Mouse (Mus musculus) heart, postnatal 0 days (tissue): ENCODE results near the gene Cldn18. TPM values are rescaled to one million over a fixed set of nuclear protein-coding genes. Genes with fewer than 3 reads are reported as not detected.

Experiments used
- ATAC-seq: fragments of 200-750 bp; cut with Nextera tagmentation; 2 replicates; pipeline ENCODE4 v1.8.0; 2017; ENCODE audit warnings: low read depth, moderate number of reproducible peaks, moderate library complexity; ENCODE audit not compliant: insufficient read depth
- DNase-seq: peaks from one replicate; pipeline ENCODE4 v3.0.0-alpha.2; 2016; ENCODE audit warnings: low spot score
- H3K27ac ChIP-seq: fragments of 300-500 bp; sonication (generic); 2 replicates; pipeline ENCODE4 v1.5.1; 2014; ENCODE audit warnings: low read depth, mild to moderate bottlenecking
- H3K27me3 ChIP-seq: fragments of 300-500 bp; sonication (generic); 2 replicates; pipeline ENCODE4 v1.6.1; 2014; ENCODE audit warnings: low read length, mixed read lengths; ENCODE audit not compliant: control insufficient read depth, insufficient read depth
- H3K36me3 ChIP-seq: fragments of 300-500 bp; sonication (generic); replicated peaks from 2 replicates; pipeline ENCODE4 v1.6.1; 2014; ENCODE audit warnings: low read length, mixed read lengths; ENCODE audit not compliant: control insufficient read depth, insufficient read depth
- H3K4me1 ChIP-seq: fragments of 300-500 bp; sonication (generic); 2 replicates; pipeline ENCODE4 v1.6.1; 2014; ENCODE audit warnings: antibody characterized with exemption; ENCODE audit not compliant: control insufficient read depth, insufficient read depth
- H3K4me2 ChIP-seq: fragments of 300-500 bp; sonication (generic); 2 replicates; pipeline ENCODE4 v1.6.1; 2014; ENCODE audit warnings: low read depth, mild to moderate bottlenecking, low read length, moderate library complexity
- H3K4me3 ChIP-seq: fragments of 300-500 bp; sonication (generic); 2 replicates; pipeline ENCODE4 v1.5.1; 2014; ENCODE audit warnings: low read depth, low read length
- H3K9ac ChIP-seq: fragments of 300-500 bp; sonication (generic); replicated peaks from 2 replicates; pipeline ENCODE4 v1.6.1; 2014; ENCODE audit warnings: low read depth, low read length, mixed read lengths
- H3K9me3 ChIP-seq: fragments of 300-500 bp; sonication (generic); replicated peaks from 2 replicates; pipeline ENCODE4 v1.6.1; 2016; ENCODE audit warnings: low read length; ENCODE audit not compliant: control insufficient read depth
- CTCF ChIP-seq: IDR thresholded peaks from 2 replicates; pipeline ENCODE4 v1.5.1; 2016; ENCODE audit warnings: antibody characterized with exemption, control low read depth, low read depth
- EP300 ChIP-seq: IDR thresholded peaks from 2 replicates; pipeline ENCODE4 v1.6.1; 2016; ENCODE audit warnings: antibody characterized with exemption, low read depth
- WGBS: fragments of 180-500 bp; shearing (Covaris S2); extraction: QIAGEN DNeasy Blood & Tissue Kit; methylation state at CpG from one replicate; pipeline ENCODE4 v1.1.7; 2014; 5-methylcytosine and 5-hydroxymethylcytosine counted together
- polyA plus RNA-seq: library from polyadenylated mRNA; unstranded; fragments of >200 nt; fragmentation: Nextera tagmentation; extraction: Ambion mirVana; gene quantifications from 2 replicates; pipeline ENCODE4 v1.2.1, GENCODE M21; 2015
- total RNA-seq: library from RNA; depleted of rRNA; stranded (reverse); fragments of >200 nt; gene quantifications from 2 replicates; pipeline ENCODE4 v1.2.3, GENCODE M21; 2014; ENCODE audit warnings: low replicate concordance

The Cldn18 gene
- total and polyA plus RNA-seq, 2 experiments from 2014 or later: 0.22 TPM; not detected in 1

DNA sequence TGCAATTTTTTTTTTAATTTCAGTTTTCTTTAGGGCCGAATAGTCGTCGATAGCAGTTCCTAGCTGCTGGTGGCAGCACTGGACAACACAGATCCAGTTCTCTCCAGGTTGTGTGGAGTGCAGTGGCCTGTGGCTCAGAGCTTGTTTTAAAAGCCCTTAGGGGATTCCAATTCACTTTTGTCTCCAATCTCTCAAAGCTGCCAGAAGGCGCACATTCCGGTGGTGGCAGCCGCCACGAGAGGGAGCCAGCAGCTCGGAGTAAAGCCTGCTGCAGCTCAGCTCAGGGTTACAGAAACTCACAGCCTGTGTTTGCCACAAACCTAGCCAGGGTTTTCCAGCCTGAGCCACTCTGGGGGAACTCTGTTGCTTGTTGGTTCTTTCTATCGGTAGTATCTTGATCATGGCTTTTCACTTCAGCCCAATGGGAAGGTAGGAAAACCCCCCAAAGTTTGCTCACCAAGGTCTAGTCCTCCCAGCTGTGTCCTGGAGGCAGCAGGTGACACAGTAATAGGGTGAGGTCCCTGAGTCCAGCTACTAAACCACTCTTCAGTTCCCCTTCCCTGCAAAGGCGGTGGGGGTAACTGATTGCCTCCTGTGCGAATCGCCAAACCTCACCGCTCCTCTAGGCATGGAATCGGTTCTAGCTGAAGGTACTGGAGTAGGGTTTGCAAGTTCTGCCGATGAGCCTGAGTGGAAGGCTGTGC, 13.0 kb upstream of the Cldn18 start:
- H3K27me3 ChIP-seq: no peaks in the 10 kb centered on the region
- no peak overlapping the region for H3K27ac ChIP-seq
- TF ChIP-seq CTCF (peak; percentile 71), EP300 (no peak)
- H3K9ac ChIP-seq: no peak overlapping the region
- no peak overlapping the region for H3K4me3 ChIP-seq
- DNase-seq (peak; percentile 61), ATAC-seq (peak; percentile 33; the same call in 1 of the 2 replicates)
- H3K9me3 ChIP-seq: 0 out of 2 replicates have a peak, but pooled peaks cover 2% of the 10 kb centered on the region
- no peaks in the 10 kb centered on the region for H3K36me3 ChIP-seq
- no peaks in the 10 kb centered on the region for H3K4me1 ChIP-seq
- 40% methylated on average over 15 of the region's 15 CpGs for WGBS
- no peak overlapping the region for H3K4me2 ChIP-seq

DNA sequence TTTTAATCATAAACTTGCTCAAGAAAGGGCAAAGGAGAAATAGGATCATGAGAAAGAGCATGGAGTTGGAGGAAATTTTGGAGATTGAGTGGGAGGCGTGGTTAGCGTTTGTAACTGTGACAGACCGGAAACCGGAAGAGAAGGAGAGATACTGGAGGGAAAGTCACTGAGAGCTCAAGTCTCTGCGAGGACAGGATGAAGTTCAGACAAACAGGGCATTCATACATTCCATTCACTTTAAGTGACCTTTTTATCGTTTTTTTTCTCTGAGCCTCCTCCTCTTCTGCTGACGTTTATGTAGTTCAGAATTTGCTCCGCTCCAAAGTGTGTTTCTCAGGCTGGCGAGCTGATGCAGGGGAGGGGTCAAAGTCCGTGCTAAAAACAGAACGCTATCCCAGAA, 10.8 kb upstream of the Cldn18 start:
- H3K4me3 ChIP-seq: no peak overlapping the region
- H3K27ac ChIP-seq: no peak overlapping the region
- no peak for ATAC-seq
- H3K9me3 ChIP-seq: no peaks in the 10 kb centered on the region
- H3K9ac ChIP-seq: no peak overlapping the region
- no peaks in the 10 kb centered on the region for H3K4me1 ChIP-seq
- H3K36me3 ChIP-seq: no peaks in the 10 kb centered on the region
- WGBS: 26% methylated on average over 11 of the region's 11 CpGs
- TF ChIP-seq CTCF (no peak), EP300 (no peak)
- H3K27me3 ChIP-seq: no peaks in the 10 kb centered on the region
- no peak overlapping the region for H3K4me2 ChIP-seq
- DNase-seq: peak; percentile 51

DNA sequence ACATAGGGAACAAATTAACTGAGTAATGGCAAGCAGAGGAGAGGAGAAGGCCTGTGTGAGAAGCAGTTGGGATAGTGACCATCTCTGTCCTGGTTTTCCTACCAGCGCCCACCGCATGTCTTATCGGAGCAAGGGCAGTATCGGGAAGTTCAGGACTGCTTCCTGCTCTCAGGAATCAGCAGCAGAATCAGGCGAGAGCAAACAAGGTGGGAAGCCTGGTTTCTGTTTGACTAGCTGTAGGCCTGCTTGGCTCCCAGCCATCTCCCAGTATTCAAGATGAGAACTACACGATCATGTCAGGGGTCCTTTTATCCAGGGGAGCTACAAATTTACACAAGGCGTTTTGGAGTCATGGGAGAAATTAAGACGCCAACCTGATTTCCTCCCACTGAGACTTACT, 8.2 kb upstream of the Cldn18 start:
- no peaks in the 10 kb centered on the region for H3K27me3 ChIP-seq
- H3K9ac ChIP-seq: no peak overlapping the region
- H3K4me2 ChIP-seq: no peak overlapping the region
- no peak overlapping the region for H3K27ac ChIP-seq
- no peaks in the 10 kb centered on the region for H3K36me3 ChIP-seq
- no peak for TF ChIP-seq EP300
- TF ChIP-seq CTCF: no peak
- no peaks in the 10 kb centered on the region for H3K9me3 ChIP-seq
- WGBS: 62% methylated on average over 8 of the region's 8 CpGs
- no peak for ATAC-seq
- no peaks in the 10 kb centered on the region for H3K4me1 ChIP-seq
- DNase-seq: no peak
- H3K4me3 ChIP-seq: no peak overlapping the region

DNA sequence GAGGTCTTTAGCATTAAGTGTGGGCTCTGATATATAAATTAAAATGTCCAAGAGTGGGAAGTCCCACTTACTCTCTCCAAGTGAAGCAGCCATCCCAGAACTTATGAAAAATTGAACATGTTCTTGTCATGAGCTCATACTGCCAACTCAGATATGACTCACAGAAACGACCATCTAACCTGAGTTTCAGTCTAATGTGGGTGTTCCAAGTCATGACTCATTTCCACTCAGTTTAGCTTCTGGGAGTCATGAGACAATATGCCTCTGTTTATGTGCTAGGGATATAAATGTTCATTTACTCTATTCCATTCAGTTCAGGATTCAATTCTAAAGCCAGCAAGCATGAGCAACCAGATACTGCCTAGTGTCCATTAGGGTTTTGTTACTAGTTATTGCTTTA, 2.9 kb upstream of the Cldn18 start:
- no peak for DNase-seq
- 38% methylated on average over 1 of the region's 1 CpGs for WGBS

DNA sequence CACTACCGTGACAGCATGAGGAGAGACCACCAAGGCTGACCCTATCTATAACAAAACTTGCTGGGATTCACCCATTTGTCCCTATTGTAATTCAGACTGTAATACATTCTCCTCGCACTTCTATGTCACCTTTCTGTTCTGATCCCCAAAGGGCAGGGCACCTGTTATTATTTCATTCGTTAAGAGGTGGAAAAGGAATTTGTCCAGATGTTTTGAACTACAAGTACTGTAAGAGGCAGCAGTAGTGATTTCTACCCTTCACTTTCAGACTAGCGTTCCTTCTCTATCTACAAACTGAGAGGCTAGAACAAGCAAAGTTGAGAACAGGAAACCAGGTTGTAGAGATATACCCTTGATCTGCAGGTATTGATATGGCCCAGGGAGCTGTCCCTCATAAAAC, 6.8 kb downstream of the Cldn18 start:
- 74% methylated on average over 4 of the region's 4 CpGs for WGBS
- Histone ChIP-seq H3K4me3 (no peak overlapping the region), H3K4me1 (no peaks in the 10 kb centered on the region), H3K4me2 (no peak overlapping the region), H3K9ac (no peak overlapping the region), H3K27me3 (no peaks in the 10 kb centered on the region), H3K27ac (no peak overlapping the region), H3K9me3 (no peaks in the 10 kb centered on the region), H3K36me3 (no peaks in the 10 kb centered on the region)
- DNase-seq: no peak
- ATAC-seq: no peak
- TF ChIP-seq EP300: no peak
- TF ChIP-seq CTCF: no peak

More for the DNA sequence above, 2.9 kb upstream of the Cldn18 start:
- no peak for ATAC-seq
- Histone ChIP-seq H3K4me2 (no peak overlapping the region), H3K27ac (no peak overlapping the region), H3K36me3 (no peaks in the 10 kb centered on the region), H3K9me3 (no peaks in the 10 kb centered on the region), H3K27me3 (no peaks in the 10 kb centered on the region), H3K4me1 (no peaks in the 10 kb centered on the region), H3K9ac (no peak overlapping the region), H3K4me3 (no peak overlapping the region)
- TF ChIP-seq CTCF (no peak), EP300 (no peak)

DNA sequence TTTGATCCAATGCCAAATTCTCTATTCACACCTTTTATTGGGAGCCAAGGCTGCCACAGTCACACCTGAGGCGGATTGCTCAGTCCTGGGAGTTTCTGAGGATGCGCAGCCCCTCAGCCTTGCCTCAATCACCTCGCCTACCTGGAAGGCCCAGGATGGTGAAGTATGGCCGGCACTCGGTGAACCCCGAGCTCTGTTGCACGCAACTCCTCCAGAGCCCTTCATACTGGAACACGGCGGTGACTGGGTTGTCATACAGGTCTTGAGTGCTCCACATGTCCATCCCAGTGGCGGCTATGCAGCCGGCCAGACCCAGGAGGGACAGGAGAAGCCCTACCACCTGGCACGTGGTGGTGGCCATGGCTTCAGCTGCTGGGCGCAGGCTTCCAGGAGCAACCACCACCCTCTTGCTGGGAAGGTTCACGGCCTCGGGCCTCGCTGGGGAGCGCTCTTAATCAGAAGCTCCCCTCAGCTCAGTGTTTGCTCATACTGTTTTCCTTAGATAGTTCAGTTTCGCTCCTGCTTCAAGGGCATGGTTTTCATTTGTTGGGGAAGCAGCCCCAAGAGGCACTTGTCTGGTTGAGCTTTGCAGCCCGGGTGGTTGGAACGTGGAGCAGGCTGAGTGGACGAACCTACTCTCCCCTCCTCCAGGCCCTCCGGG, 7.3 kb downstream of the Cldn18 start:
- H3K9me3 ChIP-seq: no peaks in the 10 kb centered on the region
- H3K36me3 ChIP-seq: no peaks in the 10 kb centered on the region
- no peak overlapping the region for H3K4me3 ChIP-seq
- no peaks in the 10 kb centered on the region for H3K27me3 ChIP-seq
- no peak for TF ChIP-seq EP300
- TF ChIP-seq CTCF: no peak
- no peak overlapping the region for H3K9ac ChIP-seq
- WGBS: 83% methylated on average over 22 of the region's 22 CpGs
- no peak overlapping the region for H3K27ac ChIP-seq
- no peak for DNase-seq
- H3K4me1 ChIP-seq: no peaks in the 10 kb centered on the region
- no peak overlapping the region for H3K4me2 ChIP-seq
- ATAC-seq: no peak
